Mouse (Mus musculus): ENCODE measurements around the gene Lrrc28. TPM values are rescaled to one million over a fixed set of nuclear protein-coding genes. Genes with fewer than 3 reads are reported as not detected.
A peak's percentile ranks its signal among the peaks of the same experiment; 100 is the strongest.

Lrrc28 gene
- 10 to 100 TPM; 17.3 to 19.1 TPM for total RNA-seq (2021)
- long read RNA-seq, experiment 1, transcript Lrrc28-202 (10 exons, 2,923 nt), result major isoform, 6 of 28 reads
- long read RNA-seq, experiment 1, partial matches to known transcripts, result 0 of 28 reads
- long read RNA-seq, experiment 1, other reads (novel, unspliced or antisense), result 20 of 28 reads
- long read RNA-seq, experiment 2, partial matches to known transcripts, result 1 of 15 reads
- long read RNA-seq, experiment 2, other reads (novel, unspliced or antisense), result 12 of 15 reads

DNA sequence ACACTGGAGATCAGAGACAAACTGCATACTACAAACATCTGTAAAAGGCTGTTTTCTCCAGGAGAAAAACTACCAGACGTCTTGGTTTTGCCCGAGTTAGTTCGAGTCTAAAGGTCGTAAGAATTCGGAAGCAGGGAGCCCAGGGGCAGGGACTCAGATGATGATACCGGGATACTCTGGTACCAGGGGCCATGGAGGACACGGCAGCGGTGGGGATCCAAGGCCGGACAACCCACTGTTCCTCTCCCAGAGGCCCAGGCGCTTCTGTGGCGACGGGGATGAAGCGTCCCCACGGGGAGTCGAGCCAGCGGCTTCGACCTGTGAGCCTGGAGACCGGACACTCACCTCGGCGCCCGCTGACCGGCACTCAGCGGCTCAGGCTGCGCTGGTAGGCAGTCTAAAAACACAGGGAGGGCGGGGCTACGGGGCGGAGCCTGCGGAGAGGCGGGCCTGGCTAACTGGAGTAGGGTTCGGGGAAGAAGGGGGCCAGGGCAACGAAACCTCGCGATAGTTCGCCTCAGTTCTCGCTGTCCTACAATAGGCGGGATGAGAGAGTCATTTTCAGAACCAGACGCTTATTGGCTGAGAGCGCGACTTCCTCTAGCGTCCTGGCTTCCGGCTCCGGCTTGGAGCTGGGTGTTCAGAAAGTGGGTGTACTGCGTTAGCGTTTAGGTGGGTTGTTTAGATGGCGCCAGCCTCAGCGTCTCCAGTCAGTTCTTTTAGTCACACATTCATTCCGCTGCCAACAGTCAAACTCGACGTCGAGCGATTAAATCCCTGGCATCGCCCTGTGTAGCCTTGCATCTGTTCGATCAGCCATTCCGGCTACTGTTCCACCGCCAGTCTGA lies at the start of gene Lrrc28:
Gene Lrrc28 (minus strand): TSS at position 436 of the 848 bp plus-strand sequence.
- peak; percentile 98 to 99 for DNase-seq (ENCODE audit: low spot score in 2 of 2)

DNA sequence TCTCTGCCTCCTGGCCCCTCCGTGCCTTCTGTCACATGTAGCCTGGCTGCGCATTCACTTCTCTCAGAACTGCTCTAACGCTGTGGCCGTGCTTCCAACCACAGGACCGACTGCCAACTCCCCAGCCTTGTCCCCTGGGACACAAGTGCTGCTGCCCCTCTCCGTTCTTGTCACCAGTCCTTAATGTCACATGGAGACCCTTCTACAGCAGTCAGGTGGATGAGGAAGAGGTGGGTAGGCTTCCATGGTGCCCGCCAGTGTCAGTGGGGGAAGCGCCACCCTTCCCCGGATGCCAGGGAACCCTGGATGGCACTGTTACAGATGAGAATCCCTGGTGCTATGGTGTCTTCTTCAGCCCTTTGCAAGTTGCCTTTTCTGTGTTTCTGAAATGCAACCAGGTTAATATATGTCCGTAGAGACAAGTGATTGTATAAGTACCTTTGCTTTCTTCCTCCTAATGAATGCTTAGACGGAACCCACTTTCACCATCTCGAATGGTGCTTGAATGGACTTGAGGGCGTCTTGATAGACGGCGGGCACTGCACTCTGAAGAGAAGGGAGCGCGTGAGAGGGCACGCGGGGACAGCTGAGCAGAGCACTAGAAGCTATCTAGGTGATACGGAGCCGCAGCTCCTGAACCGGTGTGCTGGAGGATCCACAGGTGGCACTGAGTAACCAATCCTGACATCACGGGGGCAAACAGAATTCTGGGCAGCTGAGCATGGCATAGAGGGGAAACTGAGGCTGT lies 47.9 kb upstream of the Lrrc28 start:
- DNase-seq (ENCODE audit: low spot score in 2 of 2), result no peak

DNA sequence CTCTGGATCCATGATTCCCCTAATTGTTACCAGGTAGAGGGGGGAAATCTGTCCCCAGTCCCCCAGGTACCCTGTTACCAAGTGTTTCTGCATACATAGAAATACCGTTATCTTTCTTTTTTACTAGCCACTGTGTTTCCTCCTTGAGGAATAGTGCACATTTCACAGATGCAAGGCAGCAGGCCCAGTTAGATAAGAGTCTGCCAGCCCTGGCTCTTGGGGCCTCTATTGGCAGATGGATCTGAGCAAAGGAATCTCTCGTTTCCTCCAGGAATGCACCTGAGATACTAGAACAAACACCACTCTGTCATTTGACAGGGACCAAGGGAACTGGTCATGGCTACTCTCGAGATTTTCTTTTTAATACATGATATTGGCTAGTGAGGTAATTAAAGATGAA lies 47.1 kb upstream of the Lrrc28 start:
- no peak for DNase-seq (ENCODE audit: low spot score in 2 of 2)

DNA sequence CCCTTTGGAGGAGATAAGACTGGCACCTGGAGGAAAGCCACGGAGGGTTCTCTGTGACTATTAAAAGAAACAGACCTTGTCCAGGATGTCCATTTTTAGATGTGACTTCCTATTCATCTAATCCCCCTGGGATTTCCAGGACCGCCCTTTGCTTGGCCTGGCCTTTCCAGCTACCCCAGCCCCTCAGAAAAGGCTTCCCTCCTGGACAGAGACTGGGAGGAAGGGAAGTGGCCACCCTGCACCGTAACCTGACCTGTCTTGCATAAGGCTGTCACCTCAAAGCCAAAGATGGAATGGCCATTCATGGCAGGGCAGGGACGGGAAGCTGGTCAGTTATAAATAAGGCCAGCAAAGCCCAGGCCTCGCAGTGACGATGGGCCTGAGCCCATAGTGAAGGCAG lies 46.0 kb upstream of the Lrrc28 start:
- DNase-seq (ENCODE audit: low spot score in 2 of 2), result no peak

DNA sequence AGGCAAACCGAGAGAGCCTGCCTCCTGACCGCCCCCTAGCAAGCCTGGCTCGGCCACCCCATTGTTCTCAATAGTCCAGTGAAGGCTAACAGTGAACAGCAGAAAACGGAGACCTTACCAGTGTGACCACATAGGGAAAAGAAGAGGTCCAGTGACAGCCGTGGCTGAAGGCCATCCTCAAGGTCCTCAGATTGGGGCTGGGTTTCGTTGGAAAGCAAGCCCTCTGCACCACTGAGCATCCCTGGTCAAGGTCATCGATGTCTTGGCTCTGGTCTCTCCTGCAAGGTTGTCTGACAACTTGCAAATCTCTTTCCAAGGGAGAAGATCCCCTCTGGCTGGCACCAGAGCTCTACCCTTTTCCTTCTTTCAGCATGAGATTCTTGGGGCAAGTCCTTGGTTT lies 44.7 kb upstream of the Lrrc28 start:
- no peak for DNase-seq (ENCODE audit: low spot score in 2 of 2)

DNA sequence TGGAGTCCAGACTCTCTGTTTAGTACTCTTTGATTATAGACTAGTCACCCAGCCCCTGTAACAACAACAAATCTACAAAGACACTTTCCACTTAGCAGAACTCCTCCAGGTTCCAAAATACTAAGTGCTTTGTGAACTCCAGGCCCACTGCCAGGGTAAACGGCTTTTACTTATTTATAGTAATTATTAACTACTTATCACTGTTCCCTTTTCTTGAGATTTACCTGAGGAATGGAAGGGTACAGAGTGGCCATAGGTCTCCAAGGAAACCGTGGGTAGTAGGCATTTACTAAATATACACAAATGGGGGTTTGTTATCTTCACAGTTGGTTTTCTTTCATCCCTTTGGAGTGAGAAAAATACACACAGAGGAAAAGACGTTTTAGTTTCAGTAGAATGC lies 43.2 kb upstream of the Lrrc28 start:
- DNase-seq (ENCODE audit: low spot score in 2 of 2), result no peak

DNA sequence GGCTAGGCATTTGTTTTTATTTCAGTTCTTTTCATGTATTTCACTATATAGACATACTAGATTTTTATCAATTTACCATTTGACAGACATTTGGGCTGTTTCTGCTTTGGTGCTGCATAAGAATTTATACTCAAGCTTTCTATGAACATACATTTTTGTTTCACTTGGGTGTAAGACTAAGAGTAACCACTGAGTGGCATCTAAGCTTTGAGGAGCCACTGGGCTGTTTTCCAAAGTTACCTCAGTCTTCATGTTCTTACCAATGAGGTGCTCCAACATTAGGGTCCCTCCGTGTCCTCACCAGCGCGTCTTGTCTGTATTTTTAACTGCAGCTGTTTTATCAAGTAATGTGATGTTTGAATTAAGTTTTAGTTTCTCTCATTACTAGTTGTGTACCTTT lies 41.5 kb upstream of the Lrrc28 start:
- no peak for DNase-seq (ENCODE audit: low spot score in 2 of 2)

DNA sequence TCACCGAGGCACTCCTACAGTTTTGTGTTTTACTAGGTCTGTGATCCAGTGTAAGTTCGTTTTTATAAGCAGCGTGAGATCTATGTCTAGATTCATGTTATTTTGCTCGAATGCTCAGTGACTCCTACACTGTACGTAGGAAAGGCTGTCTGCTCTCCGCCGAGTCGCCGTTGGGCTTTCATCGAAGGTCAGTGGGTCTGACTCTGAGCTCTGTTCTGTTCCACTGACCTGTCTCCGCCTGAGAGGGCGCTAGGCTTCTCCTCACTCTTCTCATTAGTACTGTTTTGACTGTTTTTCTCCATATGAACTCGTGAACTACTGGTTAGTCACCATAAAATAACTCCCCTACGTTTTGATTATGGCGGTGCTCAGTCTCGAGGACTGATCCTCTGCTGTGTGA lies 37.9 kb upstream of the Lrrc28 start:
- no peak for DNase-seq (ENCODE audit: low spot score in 2 of 2)

DNA sequence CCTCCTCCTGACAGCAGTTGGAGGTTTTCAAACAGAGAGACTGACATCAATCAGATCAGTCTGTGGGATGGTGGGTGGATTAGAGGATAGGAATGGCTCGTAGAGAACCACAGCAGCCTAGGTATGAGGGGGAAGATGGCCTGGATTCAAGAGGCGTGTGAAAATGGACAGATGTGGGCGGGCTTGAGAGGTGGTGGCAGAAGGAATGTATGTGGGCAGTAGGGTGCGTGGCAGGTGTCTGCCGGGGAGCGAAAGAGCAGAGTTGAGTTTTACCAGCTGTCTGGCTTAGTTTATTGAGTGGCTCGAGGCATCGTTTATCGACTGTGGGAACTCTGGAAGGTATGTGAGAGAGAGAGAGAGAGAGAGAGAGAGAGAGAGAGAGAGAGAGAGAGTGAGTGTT lies 36.0 kb upstream of the Lrrc28 start:
- no peak for DNase-seq (ENCODE audit: low spot score in 2 of 2)

DNA sequence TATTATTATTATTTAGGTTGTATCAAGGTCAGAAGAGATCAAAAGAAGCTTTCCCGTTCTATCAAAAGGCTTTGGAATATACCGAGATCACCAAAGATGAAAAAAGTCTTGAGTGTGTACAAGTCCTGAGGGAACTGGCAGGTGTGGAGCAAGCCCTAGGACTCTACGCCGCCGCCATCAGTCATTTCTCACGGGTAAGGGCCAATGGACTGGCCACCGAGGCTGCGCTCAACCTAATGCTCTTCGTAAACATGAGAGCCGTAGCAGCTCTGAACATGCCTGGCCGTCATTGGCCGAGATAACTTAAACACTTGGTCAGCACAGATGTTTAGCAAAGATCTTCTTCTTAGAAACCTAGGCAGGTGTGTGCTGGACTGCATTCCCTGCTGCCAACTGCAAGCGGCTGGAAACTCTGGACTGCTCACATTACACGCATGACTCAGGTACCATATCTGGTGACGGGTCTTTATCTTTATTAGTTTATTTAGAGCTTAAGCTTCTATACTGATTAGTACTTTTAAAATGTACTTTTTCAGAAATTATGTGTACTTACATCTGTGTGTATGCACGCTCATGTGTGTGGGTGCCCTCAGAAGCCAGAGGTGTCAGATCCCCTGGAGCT lies 33.9 kb upstream of the Lrrc28 start:
- DNase-seq (ENCODE audit: low spot score in 2 of 2), result no peak

DNA sequence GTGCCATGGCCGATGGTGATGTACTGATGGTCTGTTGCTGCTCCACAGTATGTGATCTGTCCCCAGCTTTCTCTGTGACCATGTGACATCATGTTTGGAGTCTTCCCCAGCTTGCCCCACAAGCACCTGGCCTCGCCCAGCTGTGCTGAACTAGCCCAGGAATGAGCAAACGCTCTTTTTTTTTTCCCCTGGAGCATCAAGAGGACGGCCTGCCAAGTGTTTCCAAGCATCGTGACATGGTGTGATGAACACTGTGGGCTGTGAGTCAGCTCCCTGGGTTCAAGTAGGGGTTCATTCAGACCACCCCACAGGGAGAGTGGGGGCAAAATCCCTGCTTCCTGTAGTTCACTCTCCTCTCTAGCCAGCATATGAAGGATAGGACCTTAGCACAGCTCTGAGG lies 28.6 kb upstream of the Lrrc28 start:
- DNase-seq (ENCODE audit: low spot score in 2 of 2), result no peak

DNA sequence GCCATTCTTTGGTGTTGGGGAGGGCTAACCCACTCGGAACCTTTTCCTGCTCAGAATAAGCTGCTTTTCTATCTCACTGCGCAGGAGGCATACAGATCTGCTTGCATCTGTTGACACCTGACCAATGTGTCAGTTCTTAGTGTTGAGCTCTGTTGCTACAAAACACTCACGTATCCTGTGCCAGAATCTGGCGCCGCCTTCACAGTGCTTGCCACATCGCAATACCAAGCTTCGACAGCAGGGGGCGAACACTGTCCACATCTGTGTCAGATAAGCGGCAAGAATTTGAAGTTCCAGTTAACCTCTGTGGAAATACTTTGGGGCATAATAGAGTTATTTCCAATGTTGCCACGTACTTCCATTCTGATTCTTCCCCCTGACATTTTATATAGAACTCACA lies 27.6 kb upstream of the Lrrc28 start:
- peak; percentile 95 for DNase-seq (ENCODE audit: low spot score in 2 of 2)

DNA sequence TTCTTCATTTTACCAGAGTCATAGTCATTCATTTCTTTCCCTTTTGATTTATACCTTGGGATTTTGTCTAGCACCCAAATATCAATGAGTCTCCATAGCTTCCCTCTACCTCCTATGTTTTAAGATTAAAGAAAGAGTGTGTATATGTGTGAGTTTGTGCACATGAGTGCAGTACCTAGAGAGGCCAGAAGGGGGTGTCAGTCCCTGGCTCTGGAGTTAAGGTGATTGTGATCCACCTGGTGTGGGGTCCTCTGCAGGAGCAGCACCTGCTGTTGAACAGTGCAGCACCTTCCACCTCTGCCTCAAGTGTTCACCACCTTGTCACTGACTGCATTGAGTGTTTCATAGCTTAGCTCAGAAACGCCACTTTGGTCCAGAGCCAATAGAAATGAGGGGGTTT lies 25.9 kb upstream of the Lrrc28 start:
- no peak for DNase-seq (ENCODE audit: low spot score in 2 of 2)

DNA sequence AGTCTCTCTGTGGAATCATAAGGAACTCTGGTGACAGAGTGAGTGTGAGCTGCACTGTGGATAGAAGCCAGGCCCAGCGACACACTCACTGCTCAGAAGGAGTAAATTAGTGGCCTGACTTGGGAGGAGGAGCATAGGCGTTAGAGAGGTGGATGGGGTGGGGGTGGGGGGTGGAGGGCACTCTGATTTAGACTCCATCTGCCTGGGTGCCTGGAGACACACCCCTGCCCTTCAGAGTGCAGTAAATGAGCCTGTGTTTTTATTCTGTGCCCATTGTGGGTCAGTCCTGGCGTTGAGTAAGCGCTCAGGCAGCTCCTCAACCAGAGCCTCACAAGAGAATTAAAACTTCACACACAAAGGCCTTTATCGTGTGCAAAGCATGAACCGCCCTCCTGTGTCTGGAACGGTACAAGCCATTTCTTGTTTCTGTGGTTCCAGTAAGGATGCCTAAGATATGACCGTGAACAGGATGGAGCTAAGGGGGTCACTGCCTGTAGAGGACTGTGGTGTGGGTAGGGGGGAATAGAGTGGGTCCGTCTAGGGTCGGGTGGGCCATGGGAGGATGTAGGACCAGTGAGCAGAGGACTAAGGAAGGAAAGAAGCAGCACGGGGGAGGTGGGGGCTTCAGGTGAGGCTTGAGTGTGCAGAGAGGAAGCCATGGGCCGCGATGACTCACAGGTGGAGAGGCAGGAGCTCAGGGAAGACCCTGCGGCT lies 19.1 kb upstream of the Lrrc28 start:
- no peak for DNase-seq (ENCODE audit: low spot score in 2 of 2)

DNA sequence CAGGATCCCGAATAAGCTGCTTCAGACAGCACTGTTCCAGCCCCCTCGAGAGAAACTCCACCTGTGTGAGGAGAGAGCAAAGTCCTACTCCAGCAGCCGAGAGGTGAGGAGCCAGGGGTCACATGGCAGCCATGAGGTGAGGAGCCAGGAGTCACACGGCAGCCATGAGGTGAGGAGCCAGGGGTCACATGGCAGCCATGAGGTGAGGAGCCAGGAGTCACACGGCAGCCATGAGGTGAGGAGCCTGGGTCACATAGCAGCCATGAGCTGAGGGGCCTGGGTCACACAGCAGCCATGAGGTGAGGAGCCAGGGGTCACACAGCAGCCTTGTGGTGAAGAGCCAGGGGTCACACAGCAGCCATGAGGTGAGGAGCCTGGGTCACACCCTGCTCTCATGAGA lies 17.4 kb upstream of the Lrrc28 start:
- no peak for DNase-seq (ENCODE audit: low spot score in 2 of 2)

DNA sequence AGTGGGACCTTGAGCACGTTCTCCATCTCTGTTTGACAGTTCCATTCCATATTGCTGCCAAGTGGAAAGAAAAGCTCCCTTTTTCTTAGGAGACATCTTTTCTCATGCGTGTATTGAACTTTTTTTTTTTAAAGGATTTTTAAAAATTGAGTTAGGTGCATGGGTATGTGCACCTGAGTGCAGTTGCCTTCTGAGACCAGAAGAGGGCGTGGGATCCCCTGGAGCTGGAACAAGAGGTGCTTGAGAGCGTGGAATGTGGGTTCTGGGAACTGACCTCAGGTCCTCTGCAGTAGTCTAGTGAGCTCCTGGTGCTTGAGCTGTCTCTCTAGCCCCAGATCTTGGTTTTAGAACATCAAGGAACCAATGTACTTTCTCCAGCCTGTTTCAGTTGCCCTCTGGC lies 13.0 kb upstream of the Lrrc28 start:
- DNase-seq (ENCODE audit: low spot score in 2 of 2), result no peak

DNA sequence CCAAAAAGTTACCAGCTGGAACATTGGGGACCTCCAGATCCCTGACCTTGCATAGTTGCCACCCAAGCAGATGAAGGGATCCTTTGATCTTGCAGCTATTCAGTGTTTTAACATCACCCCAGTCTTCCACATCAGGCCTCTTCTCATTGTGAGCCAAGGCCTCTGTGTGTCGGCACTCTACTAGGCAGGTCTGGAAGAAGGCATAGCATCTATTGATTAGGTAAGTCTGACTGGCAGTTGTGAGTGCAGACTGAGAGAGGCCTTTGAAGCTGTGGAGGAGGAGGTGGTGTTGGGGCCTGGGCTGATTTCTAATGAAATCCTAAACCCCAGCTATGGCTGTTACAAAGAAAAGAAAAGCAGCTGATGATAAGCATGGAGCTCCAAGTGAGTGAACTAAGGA lies 10.1 kb upstream of the Lrrc28 start:
- no peak for DNase-seq (ENCODE audit: low spot score in 2 of 2)

DNA sequence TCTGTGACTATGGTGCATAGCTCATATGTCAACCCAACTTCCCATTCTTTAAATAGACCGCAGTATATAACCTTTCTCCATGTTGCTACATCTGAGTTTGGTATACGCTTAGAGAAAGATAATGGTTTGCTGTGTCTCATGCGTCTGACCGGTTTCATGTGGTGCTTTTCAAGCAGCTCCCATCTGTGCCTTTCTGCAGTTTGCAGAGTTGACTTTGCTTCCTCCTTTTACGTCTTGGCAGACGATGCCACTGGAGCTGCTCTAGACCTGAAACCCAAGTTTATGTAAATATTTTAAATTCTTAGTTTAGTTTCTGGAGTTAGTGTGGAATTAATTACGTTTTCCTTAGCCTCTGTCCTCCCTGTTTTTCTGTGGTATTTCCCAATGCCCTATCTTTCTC lies 9.6 kb upstream of the Lrrc28 start:
- no peak for DNase-seq (ENCODE audit: low spot score in 2 of 2)

DNA sequence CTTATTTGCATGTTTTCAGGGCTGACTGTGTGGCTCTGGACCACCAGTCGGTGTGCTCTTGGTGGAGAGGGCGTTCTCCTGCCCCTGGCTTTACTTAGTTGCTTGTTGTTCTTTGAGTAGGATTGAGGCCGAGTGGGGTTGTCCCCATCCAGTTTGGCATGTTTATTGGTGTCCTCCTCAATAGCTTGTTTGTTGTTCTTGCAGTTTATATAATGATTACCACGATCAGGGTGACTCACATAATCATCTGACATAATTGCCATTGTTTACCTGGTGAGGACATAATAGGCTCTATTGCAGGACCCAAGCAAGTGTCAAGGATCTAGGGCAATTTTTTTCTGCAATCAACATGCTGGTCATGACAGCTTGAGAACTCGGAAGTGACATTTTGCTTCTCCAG lies 7.1 kb upstream of the Lrrc28 start:
- no peak for DNase-seq (ENCODE audit: low spot score in 2 of 2)

DNA sequence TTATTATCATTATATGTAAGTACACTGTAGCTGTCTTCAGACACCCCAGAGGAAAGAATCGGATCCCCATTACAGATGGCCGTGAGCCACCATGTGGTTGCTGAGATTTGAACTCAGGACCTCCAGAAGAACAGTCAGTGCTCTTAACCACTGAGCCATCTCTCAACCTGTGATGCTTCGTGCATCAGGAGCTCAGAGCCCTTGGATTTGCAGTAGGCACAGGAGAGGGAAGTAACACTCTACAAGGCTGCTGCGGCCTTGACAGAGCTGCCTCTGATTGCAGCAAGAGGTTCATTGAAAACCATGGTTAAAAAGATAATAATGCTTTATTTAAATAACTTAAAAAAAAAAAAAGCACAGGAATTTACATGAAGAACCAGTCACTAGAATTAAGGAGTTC lies 3.3 kb upstream of the Lrrc28 start:
- DNase-seq (ENCODE audit: low spot score in 2 of 2), result no peak

DNA sequence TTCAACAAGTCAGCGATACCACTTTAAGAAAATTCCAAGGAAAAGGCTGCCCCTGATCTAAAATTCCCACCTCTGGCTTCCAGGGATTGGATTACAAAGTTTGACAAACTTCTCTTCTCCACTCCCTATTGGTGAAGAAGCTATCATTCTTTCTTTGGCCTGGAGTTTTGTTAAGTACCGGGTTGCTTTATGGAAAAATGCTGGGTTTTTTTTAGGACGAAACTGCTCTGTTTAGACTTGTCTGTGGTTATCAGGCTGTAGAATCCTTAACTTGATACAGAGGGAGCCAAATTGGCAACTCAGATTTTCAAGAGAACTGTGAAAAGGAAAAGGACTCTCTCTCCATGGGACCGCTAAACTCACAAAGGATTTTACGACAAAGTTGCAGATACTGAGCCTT lies 2.2 kb upstream of the Lrrc28 start, which contains the start of gene Ttc23:
Gene Ttc23 (plus strand): TSS at position 134 of the 400 bp plus-strand sequence.
- DNase-seq (ENCODE audit: low spot score in 2 of 2), result no peak

Measured in gastrocnemius, postnatal 4 days (tissue).